Mouse (Mus musculus) cerebellum, adult (tissue): ENCODE data around the gene Car6.

Source experiments
- ATAC-seq: cut with Nextera tagmentation; 2 replicates; pipeline ENCODE4 v1.9.2; 2017; ENCODE audit warnings: mild to moderate bottlenecking, moderate library complexity, mixed read lengths; ENCODE audit not compliant: insufficient number of reproducible peaks, low FRiP score, low TSS enrichment

Car6 gene

GRCm38 (mm10) chr4:150138084-150138543 is 63.0 kb downstream of the Car6 start:
- no peak for ATAC-seq

GRCm38 (mm10) chr4:150137368-150138083 is 63.6 kb downstream of the Car6 start:
- ATAC-seq = no peak
